Mouse (Mus musculus) olfactory bulb, adult 2 months (tissue): Measurements from ENCODE around the gene Ms4a4c.

Source experiments
- CTCF ChIP-seq: fragments of 200-500 bp; IDR thresholded peaks from 2 replicates; pipeline ENCODE4 v1.5.1; 2012; ENCODE audit warnings: low read depth, mild to moderate bottlenecking, low read length, moderate library complexity; ENCODE audit not compliant: insufficient read depth
- POLR2A ChIP-seq: fragments of 200-500 bp; IDR thresholded peaks from 2 replicates; pipeline ENCODE4 v1.6.1; 2012; ENCODE audit warnings: mild to moderate bottlenecking, low read depth, low read length, moderate library complexity; ENCODE audit not compliant: insufficient read depth

DNA sequence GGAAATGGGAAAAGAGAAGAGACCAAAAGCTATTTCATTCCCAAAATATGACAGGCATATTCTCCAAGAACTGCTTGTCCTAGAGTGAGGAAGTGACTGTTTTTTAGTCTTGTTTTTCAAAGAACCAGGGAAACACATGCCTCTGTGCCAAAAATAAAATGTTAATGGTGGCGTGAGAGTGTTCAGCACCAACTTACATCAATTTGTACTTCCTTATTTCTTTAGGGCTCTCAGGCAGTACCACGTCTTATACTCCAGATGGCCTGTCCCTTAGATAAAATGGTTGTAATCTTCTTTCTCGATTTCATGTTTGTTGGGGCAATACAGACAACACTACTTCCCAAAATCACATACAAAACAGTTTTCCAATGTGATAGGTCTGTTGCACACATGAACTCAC, 36.3 kb upstream of the Ms4a4c start:
- TF ChIP-seq CTCF (no peak), POLR2A (no peak)
